17 mouse cellular contexts compared by ENCODE assay signal in the genomic region with DNA sequence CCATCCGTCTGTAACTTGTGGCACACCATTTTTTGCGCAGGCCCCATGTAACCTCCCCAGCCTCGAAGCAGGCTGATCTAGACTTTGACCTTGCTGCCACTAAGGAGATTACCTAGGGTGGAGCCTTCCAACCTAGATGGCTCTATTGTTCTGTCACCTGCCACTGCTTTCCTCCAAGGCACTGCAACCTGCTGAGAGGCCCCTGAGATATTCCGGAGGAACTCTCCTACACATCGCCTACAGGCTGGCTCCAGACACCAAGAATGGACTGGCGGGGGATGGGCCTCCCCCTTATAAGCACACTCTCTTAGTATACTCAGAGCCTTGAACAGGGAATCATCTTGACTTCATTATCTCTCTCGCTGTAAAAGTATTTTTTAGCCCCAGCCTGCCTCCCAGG.
"Had no signal": no experiment of that assay in that cellular context is flagged by ENCODE, and none has a peak within 500 bp of the region (broad histone marks: within the 10 kb centered on the region; RNA-seq: fewer than 3 reads in every experiment).

No protein-coding gene starts in this region.

- H3K27me3 ChIP-seq: kidney, embryonic 15.5 days; liver, embryonic 13.5 days; midbrain, embryonic 12.5 days; midbrain, embryonic 15.5 days; neural tube, embryonic 13.5 days had no signal

- H3K9ac ChIP-seq: kidney, embryonic 15.5 days; liver, embryonic 13.5 days; midbrain, embryonic 12.5 days; midbrain, embryonic 15.5 days; neural tube, embryonic 13.5 days had no signal

- H3K27ac ChIP-seq: kidney, embryonic 15.5 days; left cerebral cortex, adult 2 months; liver, embryonic 13.5 days; midbrain, embryonic 12.5 days; midbrain, embryonic 15.5 days; neural tube, embryonic 13.5 days had no signal

- DNase-seq: kidney, postnatal 10 days; kidney, postnatal 36 days; layer of hippocampus, postnatal 36 days; liver, embryonic 13.5 days; lung, adult 2 months; lung, postnatal 14 days; lung, postnatal 4 days; retina, postnatal 1 day; right cerebral cortex, postnatal 4 days; thymus, adult 18-20 months; thymus, postnatal 36 days had no signal

- H3K4me2 ChIP-seq: kidney, embryonic 15.5 days; liver, embryonic 13.5 days; midbrain, embryonic 12.5 days; midbrain, embryonic 15.5 days; neural tube, embryonic 13.5 days had no signal

- H3K36me3 ChIP-seq: kidney, embryonic 15.5 days; liver, embryonic 13.5 days; midbrain, embryonic 12.5 days; midbrain, embryonic 15.5 days; neural tube, embryonic 13.5 days had no signal

- ATAC-seq: midbrain, embryonic 15.5 days had no signal

- H3K4me1 ChIP-seq: kidney, embryonic 15.5 days; liver, embryonic 13.5 days; midbrain, embryonic 12.5 days; midbrain, embryonic 15.5 days; neural tube, embryonic 13.5 days had no signal

- H3K9me3 ChIP-seq: kidney, embryonic 15.5 days; liver, embryonic 13.5 days; midbrain, embryonic 12.5 days; midbrain, embryonic 15.5 days; neural tube, embryonic 13.5 days had no signal

- H3K4me3 ChIP-seq: kidney, embryonic 15.5 days; left cerebral cortex, adult 2 months; liver, embryonic 13.5 days; midbrain, embryonic 12.5 days; midbrain, embryonic 15.5 days; myocyte; neural tube, embryonic 13.5 days had no signal
